Mouse (Mus musculus) midbrain, embryonic 10.5 days (tissue): ENCODE measurements around the gene Depdc7. TPM values are rescaled to one million over a fixed set of nuclear protein-coding genes. Genes with fewer than 3 reads are reported as not detected.

Experiments
- DNase-seq: peaks from one replicate; pipeline ENCODE4 v3.0.0-alpha.2; 2017; ENCODE audit warnings: low spot score
- H3K27ac ChIP-seq: fragments of 300-500 bp; sonication (generic); replicated peaks from 2 replicates; pipeline ENCODE4 v1.5.1; 2016; ENCODE audit warnings: mild to moderate bottlenecking
- H3K27me3 ChIP-seq: fragments of 300-500 bp; sonication (generic); 2 replicates; pipeline ENCODE4 v1.6.1; 2016; ENCODE audit warnings: low read depth, mild to moderate bottlenecking; ENCODE audit not compliant: poor library complexity, severe bottlenecking
- H3K36me3 ChIP-seq: fragments of 300-500 bp; sonication (generic); 2 replicates; pipeline ENCODE4 v1.6.1; 2016; ENCODE audit warnings: mild to moderate bottlenecking, moderate library complexity
- H3K4me1 ChIP-seq: fragments of 300-500 bp; sonication (generic); 2 replicates; pipeline ENCODE4 v1.6.1; 2016
- H3K4me3 ChIP-seq: fragments of 300-500 bp; sonication (generic); 2 replicates; pipeline ENCODE4 v1.5.1; 2016; ENCODE audit warnings: mild to moderate bottlenecking, moderate library complexity
- H3K9me3 ChIP-seq: fragments of 300-500 bp; sonication (generic); replicated peaks from 2 replicates; pipeline ENCODE4 v1.6.1; 2016; ENCODE audit warnings: mild to moderate bottlenecking
- WGBS: fragments of 180-500 bp; shearing (Covaris S2); methylation state at CpG from one replicate; pipeline ENCODE4 v1.1.7; 2016; 5-methylcytosine and 5-hydroxymethylcytosine counted together
- polyA plus RNA-seq: library from polyadenylated mRNA; unstranded; fragments of >200 nt; fragmentation: Nextera tagmentation; extraction: Ambion mirVana; gene quantifications from 2 replicates; pipeline ENCODE4 v1.2.1, GENCODE M21; 2016

The Depdc7 gene
- polyA plus RNA-seq, 1 experiment from 2014 or later = 3.5 TPM

GRCm38 (mm10) chr2:104684771-104685170 is 57.9 kb downstream of the Depdc7 start:
- no peak for DNase-seq
- Histone ChIP-seq H3K36me3 (peaks cover 40% of the 10 kb centered on the region), H3K4me1 (0 out of 2 replicates have a peak, but pooled peaks cover 3% of the 10 kb centered on the region), H3K9me3 (no peaks in the 10 kb centered on the region), H3K27ac (no peak overlapping the region), H3K27me3 (no peaks in the 10 kb centered on the region), H3K4me3 (no peak overlapping the region)
- 95% methylated on average over 4 of the region's 4 CpGs for WGBS

- H3K9me3 ChIP-seq = no peaks in the 10 kb centered on the region
- WGBS = 85% methylated on average over 3 of the region's 3 CpGs
Observed at GRCm38 (mm10) chr2:104677326-104677725, 65.4 kb downstream of the Depdc7 start.

More at GRCm38 (mm10) chr2:104677326-104677725, 65.4 kb downstream of the Depdc7 start:
- no peak for DNase-seq
- Histone ChIP-seq H3K4me1 (no peaks in the 10 kb centered on the region), H3K4me3 (no peak overlapping the region), H3K36me3 (peaks cover 33% of the 10 kb centered on the region), H3K27ac (no peak overlapping the region), H3K27me3 (no peaks in the 10 kb centered on the region)

Other genes starting within 250 kb of the Depdc7 start
- gene Hipk3, start 248.4 kb downstream of the Depdc7 start, polyA plus RNA-seq = 6.2 and 6.3 TPM in 2 replicates
- gene Cstf3, start 152.4 kb downstream of the Depdc7 start, polyA plus RNA-seq = 94.5 and 100 TPM in 2 replicates
- gene Tcp11l1, start 30.7 kb downstream of the Depdc7 start, polyA plus RNA-seq = 58.3 and 58.7 TPM in 2 replicates
- gene Pin1rt1, start 26.5 kb downstream of the Depdc7 start, polyA plus RNA-seq = not detected in 2 replicates
- 9.2 and 9.3 TPM in 2 replicates for gene Qser1, start 73.9 kb upstream of the Depdc7 start, polyA plus RNA-seq
- 0.35 and 0.93 TPM in 2 replicates for gene Prrg4, start 107.0 kb upstream of the Depdc7 start, polyA plus RNA-seq
- gene Ccdc73, start 124.9 kb upstream of the Depdc7 start, polyA plus RNA-seq = 4.4 and 5.2 TPM in 2 replicates